Mouse (Mus musculus) midbrain, embryonic 14.5 days (tissue): Measurements from ENCODE around the gene Defb19. TPM values are rescaled to one million over a fixed set of nuclear protein-coding genes. Genes with fewer than 3 reads are reported as not detected.

Source experiments
- ATAC-seq: fragments of 200-750 bp; cut with Nextera tagmentation; 2 replicates; pipeline ENCODE4 v1.8.0; 2017; ENCODE audit warnings: moderate number of reproducible peaks, moderate library complexity; ENCODE audit not compliant: low FRiP score, low TSS enrichment
- DNase-seq: peaks from one replicate; pipeline ENCODE4 v3.0.0-alpha.2; 2015
- H3K27ac ChIP-seq: fragments of 300-500 bp; sonication (generic); replicated peaks from 2 replicates; pipeline ENCODE4 v1.5.1; 2014; ENCODE audit warnings: mild to moderate bottlenecking, low read depth, low read length, moderate library complexity
- H3K27me3 ChIP-seq: fragments of 300-500 bp; sonication (generic); 2 replicates; pipeline ENCODE4 v1.6.1; 2014; ENCODE audit warnings: low read length, control low read depth, mixed read lengths; ENCODE audit not compliant: control insufficient read depth, insufficient read depth
- H3K36me3 ChIP-seq: fragments of 300-500 bp; sonication (generic); 2 replicates; pipeline ENCODE4 v1.6.1; 2014; ENCODE audit warnings: low read length, control low read depth; ENCODE audit not compliant: control insufficient read depth, insufficient read depth
- H3K4me1 ChIP-seq: fragments of 300-500 bp; sonication (generic); 2 replicates; pipeline ENCODE4 v1.6.1; 2014; ENCODE audit warnings: mild to moderate bottlenecking, antibody characterized with exemption, low read length, control low read depth; ENCODE audit not compliant: control insufficient read depth, insufficient read depth
- H3K4me2 ChIP-seq: fragments of 300-500 bp; sonication (generic); 2 replicates; pipeline ENCODE4 v1.6.1; 2014; ENCODE audit warnings: mild to moderate bottlenecking, low read length, moderate library complexity
- H3K4me3 ChIP-seq: fragments of 300-500 bp; sonication (generic); replicated peaks from 2 replicates; pipeline ENCODE4 v1.5.1; 2014; ENCODE audit warnings: low read depth, low read length
- H3K9ac ChIP-seq: fragments of 300-500 bp; sonication (generic); replicated peaks from 2 replicates; pipeline ENCODE4 v1.6.1; 2014; ENCODE audit warnings: mild to moderate bottlenecking, low read length, moderate library complexity
- H3K9me3 ChIP-seq: fragments of 300-500 bp; sonication (generic); 2 replicates; pipeline ENCODE4 v1.6.1; 2016; ENCODE audit warnings: low read length, control low read depth, mixed read lengths; ENCODE audit not compliant: control insufficient read depth
- WGBS: fragments of 180-500 bp; shearing (Covaris S2); extraction: QIAGEN DNeasy Blood & Tissue Kit; methylation state at CpG from one replicate; pipeline ENCODE4 v1.1.7; 2014; 5-methylcytosine and 5-hydroxymethylcytosine counted together
- polyA plus RNA-seq: library from polyadenylated mRNA; unstranded; fragments of >200 nt; fragmentation: Nextera tagmentation; extraction: Ambion mirVana; gene quantifications from 2 replicates; pipeline ENCODE4 v1.2.1, GENCODE M21; 2014

Defb19 gene
- not detected in 2 replicates for polyA plus RNA-seq

- no peaks in the 10 kb centered on the region for H3K27me3 ChIP-seq
- no peak within 1 kb of the TSS for H3K27ac ChIP-seq
- DNase-seq = no peak
- WGBS = 72% methylated on average over 7 of the region's 7 CpGs
- H3K9me3 ChIP-seq = no peaks in the 10 kb centered on the region
- no peaks in the 10 kb centered on the region for H3K36me3 ChIP-seq
- no peaks in the 10 kb centered on the region for H3K4me1 ChIP-seq
- H3K9ac ChIP-seq = no peak within 1 kb of the TSS
- H3K4me3 ChIP-seq = no peak within 1 kb of the TSS
- no peak for ATAC-seq
- no peak within 1 kb of the TSS for H3K4me2 ChIP-seq
Observed at GRCm38 (mm10) chr2:152580107-152580506, at the start of gene Defb19. Defb19 (minus strand) TSS chr2:152580312.

GRCm38 (mm10) chr2:152629904-152630303 lies 49.8 kb upstream of the Defb19 start:
- no peak overlapping the region for H3K27ac ChIP-seq
- H3K4me3 ChIP-seq = no peak overlapping the region
- H3K4me2 ChIP-seq = no peak overlapping the region
- no peaks in the 10 kb centered on the region for H3K36me3 ChIP-seq
- 88% methylated on average over 6 of the region's 6 CpGs for WGBS
- DNase-seq (no peak), ATAC-seq (no peak)
- no peak overlapping the region for H3K9ac ChIP-seq
- H3K27me3 ChIP-seq = peaks cover 29% of the 10 kb centered on the region; the same call in 1 of the 2 replicates
- peaks cover 16% of the 10 kb centered on the region for H3K4me1 ChIP-seq
- no peaks in the 10 kb centered on the region for H3K9me3 ChIP-seq

GRCm38 (mm10) chr2:152629239-152629638 lies 49.1 kb upstream of the Defb19 start:
- 62% methylated on average over 3 of the region's 3 CpGs for WGBS

GRCm38 (mm10) chr2:152628066-152628465 lies 48.0 kb upstream of the Defb19 start:
- ATAC-seq = no peak
- 43% methylated on average over 17 of the region's 17 CpGs for WGBS
- DNase-seq = no peak
- Histone ChIP-seq H3K4me3 (no peak overlapping the region), H3K27me3 (peaks cover 29% of the 10 kb centered on the region; the same call in 1 of the 2 replicates), H3K27ac (no peak overlapping the region), H3K9me3 (no peaks in the 10 kb centered on the region), H3K36me3 (no peaks in the 10 kb centered on the region), H3K4me1 (peaks cover 16% of the 10 kb centered on the region), H3K4me2 (no peak overlapping the region), H3K9ac (no peak overlapping the region)

More at GRCm38 (mm10) chr2:152629239-152629638, 49.1 kb upstream of the Defb19 start:
- peaks cover 16% of the 10 kb centered on the region for H3K4me1 ChIP-seq
- no peak overlapping the region for H3K4me3 ChIP-seq
- DNase-seq = no peak
- H3K27me3 ChIP-seq = peaks cover 29% of the 10 kb centered on the region; the same call in 1 of the 2 replicates
- H3K36me3 ChIP-seq = no peaks in the 10 kb centered on the region
- H3K4me2 ChIP-seq = no peak overlapping the region
- H3K9me3 ChIP-seq = no peaks in the 10 kb centered on the region
- ATAC-seq = no peak
- H3K27ac ChIP-seq = no peak overlapping the region
- H3K9ac ChIP-seq = no peak overlapping the region

GRCm38 (mm10) chr2:152626774-152627591 lies 46.9 kb upstream of the Defb19 start, which contains the start of gene Rem1:
Rem1 (plus strand) TSS chr2:152626951.
- ATAC-seq (no peak), DNase-seq (peak; percentile 30)
- 2% methylated on average over 59 of the region's 59 CpGs for WGBS
- H3K4me2 ChIP-seq = peak within 1 kb of the TSS; percentile 49
- H3K27ac ChIP-seq = no peak within 1 kb of the TSS
- no peaks in the 10 kb centered on the region for H3K9me3 ChIP-seq
- peak within 1 kb of the TSS; percentile 27 for H3K4me3 ChIP-seq
- H3K4me1 ChIP-seq = peaks cover 16% of the 10 kb centered on the region
- peak within 1 kb of the TSS; percentile 34; the same call in 1 of the 2 replicates for H3K9ac ChIP-seq
- peaks cover 29% of the 10 kb centered on the region; the same call in 1 of the 2 replicates for H3K27me3 ChIP-seq
- H3K36me3 ChIP-seq = no peaks in the 10 kb centered on the region

GRCm38 (mm10) chr2:152625256-152625655 lies 45.1 kb upstream of the Defb19 start:
- Histone ChIP-seq H3K27me3 (peaks cover 29% of the 10 kb centered on the region; the same call in 1 of the 2 replicates), H3K4me1 (peaks cover 16% of the 10 kb centered on the region), H3K4me2 (no peak overlapping the region), H3K9me3 (no peaks in the 10 kb centered on the region), H3K36me3 (no peaks in the 10 kb centered on the region), H3K4me3 (no peak overlapping the region), H3K27ac (no peak overlapping the region), H3K9ac (no peak overlapping the region)
- WGBS = 0% methylated on average over 1 of the region's 1 CpGs
- ATAC-seq = no peak
- DNase-seq = peak; percentile 46

- Histone ChIP-seq H3K4me1 (peaks cover 16% of the 10 kb centered on the region), H3K9me3 (no peaks in the 10 kb centered on the region), H3K27me3 (peaks cover 29% of the 10 kb centered on the region; the same call in 1 of the 2 replicates), H3K36me3 (no peaks in the 10 kb centered on the region), H3K4me2 (no peak overlapping the region), H3K9ac (no peak overlapping the region), H3K27ac (no peak overlapping the region), H3K4me3 (no peak overlapping the region)
- ATAC-seq (no peak), DNase-seq (no peak)
- WGBS = 87% methylated on average over 2 of the region's 2 CpGs
Observed at GRCm38 (mm10) chr2:152624566-152624965, 44.5 kb upstream of the Defb19 start.

GRCm38 (mm10) chr2:152622953-152623352 lies 42.8 kb upstream of the Defb19 start, which contains the start of gene Defb25:
Defb25 (minus strand) TSS chr2:152623053.
- H3K27ac ChIP-seq = no peak within 1 kb of the TSS
- no peaks in the 10 kb centered on the region for H3K36me3 ChIP-seq
- H3K4me3 ChIP-seq = no peak within 1 kb of the TSS
- no peak for DNase-seq
- 86% methylated on average over 7 of the region's 7 CpGs for WGBS
- no peak for ATAC-seq
- no peaks in the 10 kb centered on the region for H3K9me3 ChIP-seq
- H3K27me3 ChIP-seq = peaks cover 24% of the 10 kb centered on the region; the same call in 1 of the 2 replicates
- no peak within 1 kb of the TSS for H3K4me2 ChIP-seq
- no peak within 1 kb of the TSS for H3K9ac ChIP-seq
- H3K4me1 ChIP-seq = peaks cover 16% of the 10 kb centered on the region
